Mouse (Mus musculus): Measurements from ENCODE around the gene Wrb. TPM values are rescaled to one million over a fixed set of nuclear protein-coding genes. Genes with fewer than 3 reads are reported as not detected.
"Not testable (repeated sequence)": the region's sequence is repeated elsewhere in the genome, so short reads cannot be mapped to it uniquely, and the experiment has no call there.

Wrb gene
- polyA plus RNA-seq (2016; fragmentation: Nextera tagmentation; extraction: Ambion mirVana) = 69.8 and 73.7 TPM in 2 replicates

DNA sequence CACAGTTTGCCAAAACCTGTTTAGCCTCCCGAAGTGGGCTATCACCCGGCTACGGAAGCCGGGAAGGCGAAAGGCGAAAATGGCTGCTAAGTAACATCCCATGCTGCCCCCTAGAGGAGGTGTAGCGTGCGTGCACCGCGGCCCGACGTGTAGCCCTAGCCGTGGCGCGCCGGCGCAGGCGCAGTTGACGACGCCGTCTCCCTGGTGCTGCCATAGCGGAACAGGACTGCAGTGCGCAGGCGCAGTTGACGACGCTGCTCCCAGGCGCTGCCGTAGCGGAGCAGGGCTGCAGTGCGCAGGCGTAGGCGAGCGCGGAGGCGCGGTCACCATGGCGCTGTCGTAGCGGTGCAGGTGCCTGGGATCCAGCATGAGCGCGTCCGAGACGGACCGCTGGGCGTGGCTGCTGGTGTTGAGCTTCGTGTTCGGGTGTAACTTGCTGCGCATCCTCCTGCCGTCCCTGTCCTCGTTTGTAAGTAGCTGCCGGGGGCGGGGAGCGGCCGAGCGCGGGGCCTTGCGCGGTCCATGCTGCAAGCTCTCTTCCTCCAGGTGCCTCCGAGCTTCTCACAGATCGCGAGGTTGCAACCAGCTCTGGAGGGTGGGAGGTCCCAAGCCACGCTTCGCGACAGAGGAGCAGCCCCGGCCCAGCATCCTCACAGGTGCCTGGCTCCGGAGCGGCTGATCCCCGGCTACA is at the start of gene Wrb:
Wrb (plus strand) TSS at position 298 of the 691 bp plus-strand sequence.
- WGBS = under 1% methylated on average over 68 of the region's 68 CpGs
- Histone ChIP-seq H3K27me3 (no peaks in the 10 kb centered on the region), H3K27ac (peak within 1 kb of the TSS; percentile 46; the same call in 1 of the 2 replicates), H3K36me3 (no peaks in the 10 kb centered on the region), H3K4me2 (replicated peaks) (peak within 1 kb of the TSS; percentile 79), H3K9me3 (no peaks in the 10 kb centered on the region; the same call in 1 of the 2 replicates), H3K9ac (peak within 1 kb of the TSS; percentile 70), H3K4me1 (peaks cover 10% of the 10 kb centered on the region), H3K4me3 (peak within 1 kb of the TSS; percentile 81)
- peak; percentile 98 for ATAC-seq (ENCODE audit: insufficient number of reproducible peaks, insufficient read depth, low FRiP score, low TSS enrichment)

DNA sequence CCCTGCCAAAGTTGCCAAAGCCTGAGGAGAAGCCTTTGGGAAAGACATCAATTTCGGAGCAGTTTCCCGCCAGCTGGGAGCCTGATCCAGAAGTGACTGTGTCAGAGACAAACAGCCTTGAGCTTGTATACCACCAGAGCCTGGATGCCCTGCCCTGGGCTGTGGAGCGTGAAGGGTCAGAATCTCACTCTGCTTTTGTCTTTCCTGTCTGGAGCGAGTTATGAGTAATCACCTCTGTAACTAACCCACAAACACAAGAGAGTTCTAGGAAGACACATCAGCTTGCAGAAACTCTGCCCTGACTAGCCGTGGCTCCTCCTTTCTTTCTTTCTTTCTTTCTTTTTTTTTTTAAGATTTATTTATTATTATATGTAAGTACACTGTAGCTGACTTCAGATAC is 49.2 kb upstream of the Wrb start:
- Histone ChIP-seq H3K9me3 (no peaks in the 10 kb centered on the region), H3K27me3 (no peaks in the 10 kb centered on the region), H3K4me3 (no peak overlapping the region), H3K27ac (no peak overlapping the region), H3K4me1 (peaks cover 5% of the 10 kb centered on the region; the same call in 1 of the 2 replicates), H3K9ac (no peak overlapping the region), H3K4me2 (replicated peaks) (no peak overlapping the region), H3K36me3 (no peaks in the 10 kb centered on the region)
- no peak for ATAC-seq (ENCODE audit: insufficient number of reproducible peaks, insufficient read depth, low FRiP score, low TSS enrichment)
- WGBS = 80% methylated on average over 5 of the region's 5 CpGs

DNA sequence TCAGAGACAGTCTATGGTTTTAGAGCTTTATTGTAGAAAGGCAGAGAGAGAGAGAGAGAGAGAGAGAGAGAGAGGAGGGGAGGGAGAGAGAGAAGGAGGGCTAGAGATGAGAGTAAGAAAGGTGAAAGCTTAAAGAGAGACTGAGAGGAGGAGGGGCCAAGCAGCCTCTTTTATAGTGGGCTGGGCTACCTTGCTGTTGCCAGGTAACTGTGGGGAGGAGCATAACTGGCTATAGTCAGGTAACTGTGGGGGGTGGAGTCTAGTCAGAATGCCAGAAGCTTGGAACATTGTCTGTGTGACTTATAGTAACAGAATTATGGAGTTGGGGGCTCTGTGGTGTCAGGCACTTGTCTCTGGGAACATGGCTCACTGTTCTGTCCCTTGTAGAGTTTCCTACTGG is 47.4 kb upstream of the Wrb start:
- not testable (repeated sequence) for H3K4me3 ChIP-seq; ATAC-seq (ENCODE audit: insufficient number of reproducible peaks, insufficient read depth, low FRiP score, low TSS enrichment); H3K27me3 ChIP-seq; H3K36me3 ChIP-seq; H3K9me3 ChIP-seq; H3K4me2 ChIP-seq (replicated peaks); H3K4me1 ChIP-seq; H3K9ac ChIP-seq; H3K27ac ChIP-seq

- no peak for ATAC-seq (ENCODE audit: insufficient number of reproducible peaks, insufficient read depth, low FRiP score, low TSS enrichment)
- Histone ChIP-seq H3K4me2 (replicated peaks) (no peak overlapping the region), H3K9ac (no peak overlapping the region), H3K4me1 (no peaks in the 10 kb centered on the region), H3K27ac (no peak overlapping the region), H3K36me3 (no peaks in the 10 kb centered on the region), H3K9me3 (no peaks in the 10 kb centered on the region), H3K27me3 (no peaks in the 10 kb centered on the region), H3K4me3 (no peak overlapping the region)
- WGBS = 47% methylated on average over 2 of the region's 2 CpGs
These were observed 42.2 kb upstream of the Wrb start for GRCm38 (mm10) chr16:96103036-96103435.

DNA sequence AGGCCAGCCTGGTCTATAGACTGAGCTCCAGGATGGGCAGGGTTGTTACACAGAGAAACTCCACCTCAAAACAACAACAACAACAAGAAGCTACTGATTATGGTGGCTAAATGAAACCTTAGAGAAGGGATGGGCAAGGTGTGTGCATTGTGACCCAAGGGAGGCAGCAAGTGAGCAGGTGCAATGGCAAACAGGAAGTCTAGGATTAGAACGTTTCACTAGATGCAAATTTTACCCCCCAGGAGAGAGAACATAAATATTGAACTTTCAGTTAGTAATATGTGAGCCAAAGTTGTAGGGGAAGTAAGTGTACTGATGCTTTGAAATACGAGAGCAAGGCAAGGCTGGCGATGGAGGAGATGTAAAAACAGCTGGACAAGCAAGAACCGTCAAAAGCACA is 35.5 kb upstream of the Wrb start:
- H3K4me2 ChIP-seq (replicated peaks) = no peak overlapping the region
- H3K27ac ChIP-seq = no peak overlapping the region
- H3K4me3 ChIP-seq = no peak overlapping the region
- WGBS = 56% methylated on average over 4 of the region's 4 CpGs
- ATAC-seq (ENCODE audit: insufficient number of reproducible peaks, insufficient read depth, low FRiP score, low TSS enrichment) = no peak
- no peak overlapping the region for H3K9ac ChIP-seq
- H3K27me3 ChIP-seq = no peaks in the 10 kb centered on the region
- H3K36me3 ChIP-seq = no peaks in the 10 kb centered on the region
- H3K9me3 ChIP-seq = no peaks in the 10 kb centered on the region
- H3K4me1 ChIP-seq = 0 out of 2 replicates have a peak, but pooled peaks cover 3% of the 10 kb centered on the region

DNA sequence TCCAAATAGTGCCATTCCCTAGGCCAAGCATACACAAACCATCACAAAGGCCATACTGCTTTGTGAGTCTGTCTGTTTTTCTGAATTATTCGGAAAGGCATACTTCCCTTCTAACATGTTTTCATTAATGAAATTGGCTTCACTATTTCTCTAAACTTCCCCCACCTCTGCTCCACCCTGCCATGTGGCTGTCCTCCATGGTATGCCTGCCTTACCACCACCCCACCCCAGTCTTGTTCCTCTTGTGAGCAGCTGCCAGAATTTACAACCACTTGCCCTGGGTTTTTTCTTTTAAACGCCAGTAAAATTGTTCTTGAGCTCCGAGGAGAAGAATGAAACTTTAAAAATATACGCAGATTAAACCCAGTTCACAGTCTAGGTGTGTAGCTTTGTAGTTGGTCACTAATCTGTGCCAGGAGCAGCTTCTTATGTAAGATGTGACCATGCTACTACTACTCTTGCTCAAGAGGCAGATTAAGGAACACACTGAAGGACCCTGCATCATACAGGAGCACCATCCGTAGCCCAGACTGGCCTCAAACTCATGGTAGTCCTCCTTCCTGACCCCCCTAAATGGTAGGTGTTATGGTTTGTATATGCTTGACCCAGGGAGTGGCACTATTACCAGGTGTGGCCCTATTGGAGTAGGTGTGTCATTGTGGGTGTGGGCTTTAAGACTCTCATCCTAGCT is 34.4 kb upstream of the Wrb start:
- 82% methylated on average over 5 of the region's 5 CpGs for WGBS
- no peak overlapping the region for H3K9ac ChIP-seq

DNA sequence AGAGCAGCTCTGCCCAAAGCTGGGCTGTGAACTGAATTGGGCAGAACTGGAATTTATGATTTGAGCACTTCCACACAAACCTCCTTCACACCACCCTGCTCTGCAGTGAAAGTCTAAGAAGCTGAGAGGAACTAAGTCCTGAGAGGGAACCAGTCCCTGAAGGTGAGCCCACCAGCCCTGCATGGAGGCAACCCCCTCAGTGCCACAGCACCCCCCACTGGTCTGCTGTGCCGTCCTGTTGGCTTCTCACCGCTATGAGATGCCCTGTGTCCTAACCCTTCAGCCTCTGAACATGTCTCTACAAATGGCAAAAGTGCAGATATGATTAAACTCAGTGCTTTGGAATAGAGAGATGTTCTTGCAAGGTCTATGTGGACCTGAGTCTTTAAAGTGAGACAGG is 32.4 kb upstream of the Wrb start:
- no peaks in the 10 kb centered on the region for H3K27me3 ChIP-seq
- H3K9me3 ChIP-seq = no peaks in the 10 kb centered on the region
- no peak overlapping the region for H3K27ac ChIP-seq
- no peak overlapping the region for H3K4me2 ChIP-seq (replicated peaks)
- H3K4me1 ChIP-seq = 0 out of 2 replicates have a peak, but pooled peaks cover 3% of the 10 kb centered on the region
- ATAC-seq (ENCODE audit: insufficient number of reproducible peaks, insufficient read depth, low FRiP score, low TSS enrichment) = no peak
- H3K9ac ChIP-seq = no peak overlapping the region
- no peak overlapping the region for H3K4me3 ChIP-seq
- WGBS = 47% methylated on average over 2 of the region's 2 CpGs
- H3K36me3 ChIP-seq = no peaks in the 10 kb centered on the region

More for the DNA sequence above, 34.4 kb upstream of the Wrb start:
- 0 out of 2 replicates have a peak, but pooled peaks cover 3% of the 10 kb centered on the region for H3K4me1 ChIP-seq
- H3K4me2 ChIP-seq (replicated peaks) = no peak overlapping the region
- ATAC-seq (ENCODE audit: insufficient number of reproducible peaks, insufficient read depth, low FRiP score, low TSS enrichment) = no peak
- H3K27me3 ChIP-seq = no peaks in the 10 kb centered on the region
- H3K27ac ChIP-seq = no peak overlapping the region
- no peak overlapping the region for H3K4me3 ChIP-seq
- no peaks in the 10 kb centered on the region for H3K36me3 ChIP-seq
- H3K9me3 ChIP-seq = no peaks in the 10 kb centered on the region

GRCm38 (mm10) chr16:96114729-96115128 is 30.5 kb upstream of the Wrb start:
- 0 out of 2 replicates have a peak, but pooled peaks cover 3% of the 10 kb centered on the region for H3K4me1 ChIP-seq
- H3K36me3 ChIP-seq = no peaks in the 10 kb centered on the region; the same call in 1 of the 2 replicates
- no peak overlapping the region for H3K27ac ChIP-seq
- H3K4me2 ChIP-seq (replicated peaks) = no peak overlapping the region
- no peak for ATAC-seq (ENCODE audit: insufficient number of reproducible peaks, insufficient read depth, low FRiP score, low TSS enrichment)
- H3K27me3 ChIP-seq = no peaks in the 10 kb centered on the region
- H3K9ac ChIP-seq = no peak overlapping the region
- no peak overlapping the region for H3K4me3 ChIP-seq
- H3K9me3 ChIP-seq = no peaks in the 10 kb centered on the region
- 45% methylated on average over 4 of the region's 4 CpGs for WGBS

DNA sequence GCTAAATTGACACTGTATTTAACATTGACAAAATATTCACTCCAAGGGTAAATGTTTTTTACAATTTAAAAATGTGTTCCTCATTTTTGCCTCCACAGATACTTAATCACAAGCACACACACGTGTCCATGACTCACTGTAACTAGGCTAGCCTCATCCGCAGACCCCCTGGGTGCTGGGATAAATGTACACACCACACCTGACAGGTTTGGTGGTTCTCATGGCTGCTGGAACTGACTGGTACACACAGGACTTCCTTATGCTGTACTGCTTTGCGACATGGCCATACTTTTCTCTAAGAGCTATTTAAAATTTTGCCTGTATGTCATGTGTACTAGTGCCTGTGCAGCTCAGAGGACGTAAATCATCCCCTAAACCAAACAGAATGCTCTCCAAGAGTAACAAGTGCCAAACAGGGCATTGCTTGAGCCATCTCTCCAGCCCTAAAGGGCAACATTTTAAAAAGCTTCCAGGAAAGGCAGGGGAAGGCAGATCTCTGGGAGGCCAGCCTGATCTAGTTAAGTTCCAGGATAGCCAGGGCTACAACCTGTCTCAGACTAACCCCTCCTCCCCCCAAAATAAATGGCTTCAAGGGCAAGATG is 25.1 kb upstream of the Wrb start:
- H3K9ac ChIP-seq = no peak overlapping the region
- H3K4me2 ChIP-seq (replicated peaks) = no peak overlapping the region
- no peaks in the 10 kb centered on the region for H3K9me3 ChIP-seq
- peaks cover under 1% of the 10 kb centered on the region; the same call in 1 of the 2 replicates for H3K4me1 ChIP-seq
- H3K27me3 ChIP-seq = no peaks in the 10 kb centered on the region
- H3K4me3 ChIP-seq = no peak overlapping the region
- ATAC-seq (ENCODE audit: insufficient number of reproducible peaks, insufficient read depth, low FRiP score, low TSS enrichment) = no peak
- peaks cover 34% of the 10 kb centered on the region for H3K36me3 ChIP-seq
- no peak overlapping the region for H3K27ac ChIP-seq
- 74% methylated on average over 4 of the region's 4 CpGs for WGBS

DNA sequence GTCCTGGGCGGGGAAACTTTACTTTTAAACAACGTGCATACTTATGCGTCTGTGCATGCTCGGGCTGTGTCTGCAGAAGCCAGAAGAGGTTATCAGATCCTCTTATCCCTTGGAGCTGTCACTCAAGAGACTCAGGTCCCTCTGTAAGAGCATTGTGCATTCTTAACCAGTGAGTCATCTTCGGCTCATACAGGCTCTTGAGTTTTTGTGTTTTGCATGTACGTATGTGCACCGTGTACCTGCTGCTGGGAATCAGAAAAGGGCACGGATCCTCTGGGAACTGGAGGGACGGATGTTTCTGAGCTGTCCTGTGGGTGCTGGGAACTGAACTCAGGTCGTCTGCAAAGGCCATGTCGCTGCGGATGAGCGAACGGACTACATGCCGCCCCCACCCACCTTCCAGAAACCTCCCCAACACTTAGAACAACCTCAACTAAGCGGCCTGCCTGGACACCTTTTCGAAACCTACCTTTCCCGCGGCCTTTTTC is 18.5 kb upstream of the Wrb start:
- Histone ChIP-seq H3K4me3 (peak overlapping the region; percentile 91), H3K4me1 (peaks cover 15% of the 10 kb centered on the region), H3K27me3 (no peaks in the 10 kb centered on the region), H3K9ac (peak overlapping the region; percentile 97), H3K27ac (peak overlapping the region; percentile 98), H3K4me2 (replicated peaks) (peak overlapping the region; percentile 85), H3K36me3 (peaks cover 39% of the 10 kb centered on the region), H3K9me3 (no peaks in the 10 kb centered on the region)
- ATAC-seq (ENCODE audit: insufficient number of reproducible peaks, insufficient read depth, low FRiP score, low TSS enrichment) = no peak
- 4% methylated on average over 19 of the region's 19 CpGs for WGBS

GRCm38 (mm10) chr16:96127288-96127656 is 17.9 kb upstream of the Wrb start:
- H3K4me2 ChIP-seq (replicated peaks) = peak overlapping the region; percentile 85
- H3K36me3 ChIP-seq = peaks cover 38% of the 10 kb centered on the region
- no peaks in the 10 kb centered on the region for H3K27me3 ChIP-seq

More at GRCm38 (mm10) chr16:96127288-96127656, 17.9 kb upstream of the Wrb start:
- Histone ChIP-seq H3K9ac (peak overlapping the region; percentile 97), H3K9me3 (no peaks in the 10 kb centered on the region), H3K4me1 (peaks cover 15% of the 10 kb centered on the region), H3K4me3 (peak overlapping the region; percentile 91), H3K27ac (peak overlapping the region; percentile 98)
- WGBS = under 1% methylated on average over 46 of the region's 52 CpGs
- ATAC-seq (ENCODE audit: insufficient number of reproducible peaks, insufficient read depth, low FRiP score, low TSS enrichment) = peak; percentile 41

All from embryonic facial prominence, embryonic 12.5 days (tissue).